In genomic region chr12:91778211-91779003, GRCm38 (mm10) we compare ENCODE assay signal across 8 mouse cellular contexts. TPM values are rescaled to one million over a fixed set of nuclear protein-coding genes. Genes with fewer than 3 reads are reported as not detected.
DNase-seq lines count a peak whose midpoint lies in the region; ATAC-seq and TF ChIP-seq lines count a peak whose summit lies in the region.

No protein-coding gene starts in this region.

- no peak for TF ChIP-seq POLR2A in olfactory bulb, adult 2 months (IDR thresholded peaks at IDR 0.05; ENCODE audit: insufficient read depth, low read depth, low read length)

- peak overlapping the region; percentile 85 for H3K4me3 ChIP-seq in forebrain, embryonic 10.5 days
- H3K4me3 ChIP-seq in heart, embryonic 15.5 days = peak overlapping the region; percentile 67
- H3K4me3 ChIP-seq in kidney, postnatal 0 days (replicated peaks; ENCODE audit: low read depth, low read length) = peak overlapping the region; percentile 68
- H3K4me3 ChIP-seq in lung, embryonic 14.5 days (ENCODE audit: low read depth, low read length) = peak overlapping the region; percentile 65
- peak overlapping the region; percentile 79 for H3K4me3 ChIP-seq in olfactory bulb, adult 2 months (ENCODE audit: insufficient read depth, low read depth, low read length)

- peaks cover 28% of the 10 kb centered on the region for H3K4me1 ChIP-seq in forebrain, embryonic 10.5 days
- H3K4me1 ChIP-seq in heart, embryonic 15.5 days (replicated peaks) = peaks cover 15% of the 10 kb centered on the region
- 0 out of 2 replicates have a peak, but pooled peaks cover 3% of the 10 kb centered on the region for H3K4me1 ChIP-seq in kidney, postnatal 0 days (replicated peaks; ENCODE audit: insufficient read depth, low read length)
- no peaks in the 10 kb centered on the region for H3K4me1 ChIP-seq in lung, embryonic 14.5 days (ENCODE audit: insufficient read depth)
- peaks cover 11% of the 10 kb centered on the region for H3K4me1 ChIP-seq in olfactory bulb, adult 2 months (ENCODE audit: control insufficient read depth, insufficient read depth, low read length)

- 1% methylated on average over 50 of the region's 51 CpGs for WGBS in forebrain, embryonic 10.5 days
- WGBS in heart, embryonic 15.5 days = 2% methylated on average over 48 of the region's 51 CpGs
- under 1% methylated on average over 37 of the region's 51 CpGs for WGBS in kidney, postnatal 0 days
- WGBS in lung, embryonic 14.5 days = under 1% methylated on average over 46 of the region's 51 CpGs
- WGBS in olfactory bulb, adult 2 months = 2% methylated on average over 50 of the region's 51 CpGs

- no peak for TF ChIP-seq CTCF in kidney, postnatal 0 days (IDR thresholded peaks at IDR 0.05; ENCODE audit: low read depth)
- no peak for TF ChIP-seq CTCF in lung, embryonic 14.5 days (IDR thresholded peaks at IDR 0.05; ENCODE audit: low read depth)
- TF ChIP-seq CTCF in olfactory bulb, adult 2 months (IDR thresholded peaks at IDR 0.05; ENCODE audit: insufficient read depth, low read depth, low read length) = no peak

- ATAC-seq in heart, embryonic 15.5 days (replicated peaks; ENCODE audit: insufficient number of reproducible peaks, insufficient read depth, low FRiP score, low read depth) = peak; percentile 74
- ATAC-seq in kidney, postnatal 0 days (replicated peaks; ENCODE audit: low FRiP score, low read depth) = peak; percentile 70
- peak; percentile 82 for ATAC-seq in lung, embryonic 14.5 days (ENCODE audit: insufficient read depth)

- peak; percentile 29 for DNase-seq in ES-CJ7 (ENCODE audit: low read depth, low spot score)
- DNase-seq in adrenal gland, postnatal 10 days = peak; percentile 71
- DNase-seq in forebrain, embryonic 10.5 days (ENCODE audit: extremely low spot score, low spot score) = no peak
- peak; percentile 62 for DNase-seq in kidney, postnatal 0 days (ENCODE audit: low spot score)
- DNase-seq in lung, embryonic 14.5 days = peak; percentile 73
- DNase-seq in T-cell, adult 2 months (ENCODE audit: low spot score) = no peak

- peak overlapping the region; percentile 45 for H3K9ac ChIP-seq in heart, embryonic 15.5 days
- peak overlapping the region; percentile 60 for H3K9ac ChIP-seq in kidney, postnatal 0 days (ENCODE audit: low read depth, low read length)
- H3K9ac ChIP-seq in lung, embryonic 14.5 days = peak overlapping the region; percentile 52

- H3K27me3 ChIP-seq in forebrain, embryonic 10.5 days (ENCODE audit: poor library complexity, severe bottlenecking) = peaks cover 26% of the 10 kb centered on the region
- H3K27me3 ChIP-seq in heart, embryonic 15.5 days = peaks cover 37% of the 10 kb centered on the region
- no peaks in the 10 kb centered on the region for H3K27me3 ChIP-seq in kidney, postnatal 0 days (ENCODE audit: insufficient read depth, low read length)
- 0 out of 2 replicates have a peak, but pooled peaks cover 4% of the 10 kb centered on the region for H3K27me3 ChIP-seq in lung, embryonic 14.5 days (ENCODE audit: insufficient read depth, low read length)

- H3K4me2 ChIP-seq in heart, embryonic 15.5 days = peak overlapping the region; percentile 91
- peak overlapping the region; percentile 86 for H3K4me2 ChIP-seq in kidney, postnatal 0 days (ENCODE audit: low read length)
- H3K4me2 ChIP-seq in lung, embryonic 14.5 days = peak overlapping the region; percentile 89

- H3K27ac ChIP-seq in forebrain, embryonic 10.5 days = peak overlapping the region; percentile 90
- H3K27ac ChIP-seq in heart, embryonic 15.5 days = no peak overlapping the region
- peak overlapping the region; percentile 51 for H3K27ac ChIP-seq in kidney, postnatal 0 days
- peak overlapping the region; percentile 22; the same call in 1 of the 2 replicates for H3K27ac ChIP-seq in lung, embryonic 14.5 days (ENCODE audit: low read depth)
- 0 out of 2 replicates have a peak overlapping the region, but pooled peaks have one; percentile 20 for H3K27ac ChIP-seq in olfactory bulb, adult 2 months (ENCODE audit: insufficient read depth, low read depth, low read length)

- H3K9me3 ChIP-seq in forebrain, embryonic 10.5 days = no peaks in the 10 kb centered on the region
- H3K9me3 ChIP-seq in heart, embryonic 15.5 days (replicated peaks) = no peaks in the 10 kb centered on the region
- H3K9me3 ChIP-seq in kidney, postnatal 0 days (replicated peaks; ENCODE audit: low read length) = no peaks in the 10 kb centered on the region
- no peaks in the 10 kb centered on the region for H3K9me3 ChIP-seq in lung, embryonic 14.5 days (ENCODE audit: low read depth, low read length)

- no peaks in the 10 kb centered on the region for H3K36me3 ChIP-seq in forebrain, embryonic 10.5 days (replicated peaks)
- no peaks in the 10 kb centered on the region for H3K36me3 ChIP-seq in heart, embryonic 15.5 days
- H3K36me3 ChIP-seq in kidney, postnatal 0 days (ENCODE audit: insufficient read depth, low read length) = no peaks in the 10 kb centered on the region
- no peaks in the 10 kb centered on the region for H3K36me3 ChIP-seq in lung, embryonic 14.5 days (ENCODE audit: insufficient read depth)

RNA-seq across cellular contexts. Expression of gene Ston2, which starts 9.8 kb away (rescaled TPM):
- 10 to 100 TPM; 10.0 to 12.9 TPM for total RNA-seq in adrenal gland, postnatal 10 days (2021)
- polyA plus RNA-seq in forebrain, embryonic 10.5 days (2016; fragmentation: Nextera tagmentation; extraction: Ambion mirVana) = 11.4 and 11.5 TPM in 2 replicates
- polyA plus RNA-seq in heart, embryonic 15.5 days (2015; fragmentation: Nextera tagmentation; extraction: Ambion mirVana) = 1.6 and 4.8 TPM in 2 replicates
- 8.1 and 8.2 TPM in 2 replicates for polyA plus RNA-seq in kidney, postnatal 0 days (2015; fragmentation: Nextera tagmentation; extraction: Ambion mirVana)
- polyA plus RNA-seq in lung, embryonic 14.5 days (2014; fragmentation: Nextera tagmentation; extraction: Ambion mirVana) = 8.7 and 10.6 TPM in 2 replicates
- not detected in 2 replicates for polyA plus RNA-seq in olfactory bulb, adult 2 months (2012; ENCODE audit: insufficient read depth, insufficient read length, low replicate concordance, missing spikeins)

Comparison
In these comparisons a context has a peak if more than half of its experiments do, and no peak if none do; other contexts are left out.
1. DNase-seq: peak in ES-CJ7 (single experiment), adrenal gland, postnatal 10 days (single experiment), kidney, postnatal 0 days (single experiment) and lung, embryonic 14.5 days (single experiment); none in forebrain, embryonic 10.5 days (single experiment) and T-cell, adult 2 months (single experiment).
2. Peak in every context shown above with its lines, with median percentiles within 50 percentile points of each other: H3K4me3 ChIP-seq, ATAC-seq, H3K4me2 ChIP-seq and H3K9ac ChIP-seq.